Mouse (Mus musculus) ES-E14 (cell line): ENCODE results near the gene Ctdspl2.

ENCODE experiments used
- MAFK ChIP-seq: IDR thresholded peaks from 2 replicates; pipeline ENCODE4 v1.6.1; 2014; ENCODE audit warnings: mild to moderate bottlenecking, low read depth, low read length, inconsistent platforms; ENCODE audit not compliant: insufficient read depth
- ZC3H11A ChIP-seq: IDR thresholded peaks from 2 replicates; pipeline ENCODE4 v1.6.1; 2012; ENCODE audit warnings: low read depth, mild to moderate bottlenecking, inconsistent platforms, low read length, borderline replicate concordance
- ZNF384 ChIP-seq: IDR thresholded peaks from 2 replicates; pipeline ENCODE4 v1.6.1; 2012; ENCODE audit warnings: low read depth, low read length, inconsistent platforms

DNA sequence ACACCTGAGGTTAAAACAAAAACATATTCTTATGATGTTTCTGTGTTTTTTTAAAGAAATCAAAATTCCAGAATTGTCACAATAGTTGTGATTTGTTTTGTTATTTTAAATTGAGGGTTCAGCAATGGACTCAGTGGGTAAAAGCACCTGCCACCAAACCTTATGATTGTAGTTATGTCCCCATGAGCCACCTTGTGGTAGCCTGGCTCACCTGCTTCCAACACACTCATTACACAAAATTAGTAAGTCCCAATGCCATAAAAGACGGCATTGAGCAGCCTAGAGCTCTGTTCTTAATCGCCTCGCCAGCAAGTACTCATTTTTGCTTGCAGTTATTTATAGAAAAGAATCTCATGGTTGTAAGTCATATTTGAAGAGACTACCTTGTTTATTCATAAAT is 45.8 kb upstream of the Ctdspl2 start:
- TF ChIP-seq ZC3H11A (no peak), MAFK (no peak), ZNF384 (no peak)
